Mouse (Mus musculus) spleen, adult 2 months (tissue): ENCODE results near the gene Ninj1. TPM values are rescaled to one million over a fixed set of nuclear protein-coding genes. Genes with fewer than 3 reads are reported as not detected.

Experiments
- DNase-seq, 2 experiments: peaks; one replicate each; pipeline versions ENCODE4 v3.0.0 to v3.0.0-alpha.2; 2012 to 2021; ENCODE audit warnings: low spot score in 2 of 2, low read depth in 1 of 2
- H3K27ac ChIP-seq: fragments of 200-500 bp; 2 replicates; pipeline ENCODE4 v1.5.1; 2012; ENCODE audit warnings: low read length, inconsistent platforms; ENCODE audit not compliant: insufficient read depth
- H3K27me3 ChIP-seq: fragments of 200-500 bp; 2 replicates; pipeline ENCODE4 v1.6.1; 2012; ENCODE audit warnings: mild to moderate bottlenecking, moderate library complexity, low read length, inconsistent platforms; ENCODE audit not compliant: control insufficient read depth, insufficient read depth
- H3K36me3 ChIP-seq: fragments of 200-500 bp; 2 replicates; pipeline ENCODE4 v1.6.1; 2012; ENCODE audit warnings: mild to moderate bottlenecking, low read length, inconsistent platforms; ENCODE audit not compliant: control insufficient read depth, insufficient read depth
- H3K4me1 ChIP-seq: fragments of 200-500 bp; 2 replicates; pipeline ENCODE4 v1.6.1; 2011; ENCODE audit warnings: inconsistent platforms; ENCODE audit not compliant: control insufficient read depth, insufficient read depth, insufficient read length
- H3K4me3 ChIP-seq: fragments of 200-500 bp; 2 replicates; pipeline ENCODE4 v1.5.1; 2011; ENCODE audit warnings: mild to moderate bottlenecking, inconsistent platforms; ENCODE audit not compliant: insufficient read depth, insufficient read length; ENCODE audit errors: extremely low read depth
- CTCF ChIP-seq: fragments of 200-500 bp; IDR thresholded peaks from 2 replicates; pipeline ENCODE4 v1.5.1; 2011; ENCODE audit warnings: mild to moderate bottlenecking, inconsistent platforms; ENCODE audit not compliant: insufficient read depth, insufficient read length, insufficient replicate concordance; ENCODE audit errors: extremely low read depth
- POLR2A ChIP-seq: fragments of 200-500 bp; IDR thresholded peaks from 2 replicates; pipeline ENCODE4 v1.6.1; 2011; ENCODE audit warnings: low read depth, low read length, inconsistent platforms
- WGBS: fragments of 180-500 bp; shearing (Covaris S2); methylation state at CpG from one replicate; pipeline ENCODE4 v1.1.7; 2018; 5-methylcytosine and 5-hydroxymethylcytosine counted together
- polyA plus RNA-seq: library from polyadenylated mRNA; depleted of rRNA; stranded (reverse); fragments of >200 nt; gene quantifications from 2 replicates; pipeline ENCODE4 v1.2.3, GENCODE M21; 2012; rRNA removed

Ninj1 gene
- 234 and 343 TPM in 2 replicates for polyA plus RNA-seq

DNA sequence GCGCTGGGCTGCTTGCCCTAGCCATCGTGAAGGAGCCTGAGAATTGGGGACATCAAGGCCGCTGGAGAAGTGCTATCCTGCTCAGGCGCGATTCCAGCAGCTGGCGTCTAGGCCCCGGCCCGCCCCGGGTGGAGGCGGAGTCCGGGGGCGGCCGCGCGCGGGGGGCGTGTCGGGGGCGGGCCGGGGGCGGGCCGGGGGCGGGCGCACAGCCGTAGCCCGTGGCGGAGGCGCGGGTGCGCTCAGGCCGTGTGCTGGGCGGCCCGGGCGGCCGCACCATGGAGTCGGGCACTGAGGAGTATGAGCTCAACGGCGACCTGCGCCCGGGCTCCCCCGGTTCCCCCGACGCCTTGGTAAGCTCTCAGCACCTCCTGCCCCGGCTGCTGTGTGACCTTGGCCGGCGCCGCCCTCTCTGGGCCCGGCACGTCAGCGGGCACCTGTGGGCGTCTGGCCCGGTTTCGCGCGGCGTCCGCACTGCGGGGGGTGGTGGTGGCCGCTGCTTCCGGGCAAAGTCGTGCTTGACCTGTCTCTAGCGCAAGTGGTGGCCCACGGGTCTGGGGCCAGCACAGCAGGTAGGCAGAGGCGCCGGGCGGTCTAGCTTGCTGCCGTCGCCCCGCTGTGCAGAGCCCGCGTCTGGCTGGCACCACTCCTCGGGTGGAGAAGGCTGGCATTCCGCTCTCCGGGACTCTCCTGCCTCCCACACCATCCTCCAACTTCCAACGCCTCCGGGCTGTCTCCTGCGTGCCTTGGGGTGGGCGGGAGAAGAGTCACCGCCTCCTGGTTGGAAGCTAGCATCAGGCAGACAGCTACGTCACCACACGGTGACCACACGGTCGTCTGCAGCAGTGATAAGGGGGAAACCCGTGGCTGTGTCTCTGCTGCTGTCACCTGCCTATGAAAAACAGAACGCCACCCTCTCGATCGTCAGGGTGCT, at the start of gene Ninj1:
Gene Ninj1, plus strand, starts transcription at position 198 of the 931 bp plus-strand sequence.
- WGBS, result 1% methylated on average over 79 of the region's 87 CpGs
- H3K27ac ChIP-seq, result peak within 1 kb of the TSS; percentile 70
- peak within 1 kb of the TSS; percentile 72 for H3K4me3 ChIP-seq
- peak; percentile 53 for TF ChIP-seq POLR2A
- no peak for TF ChIP-seq CTCF
- H3K27me3 ChIP-seq, result no peaks in the 10 kb centered on the region
- H3K36me3 ChIP-seq, result no peaks in the 10 kb centered on the region
- peaks cover 13% of the 10 kb centered on the region; the same call in 1 of the 2 replicates for H3K4me1 ChIP-seq
- peak; percentile 65 to 79 for DNase-seq

DNA sequence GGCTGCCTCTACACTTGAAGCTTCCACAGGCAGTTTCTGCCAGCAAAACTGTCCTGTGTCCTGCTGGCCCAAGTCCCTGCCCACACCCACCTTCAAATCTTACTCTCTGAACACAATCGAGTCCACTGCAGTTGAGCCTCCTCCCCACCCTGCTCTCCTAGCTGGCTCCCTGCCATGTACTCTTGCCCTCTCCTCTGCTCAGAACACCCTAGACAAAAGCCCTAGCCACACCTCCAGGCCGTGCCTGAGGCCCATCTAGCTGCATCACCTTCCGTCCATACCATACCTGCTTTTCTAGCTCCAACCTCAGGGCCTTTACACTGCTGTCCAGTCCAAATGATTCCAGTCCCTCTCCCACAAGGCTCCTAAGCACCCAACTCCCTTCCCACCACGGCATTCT, 46.7 kb upstream of the Ninj1 start:
- Histone ChIP-seq H3K27ac (no peak overlapping the region), H3K27me3 (0 out of 2 replicates have a peak, but pooled peaks cover 2% of the 10 kb centered on the region), H3K36me3 (no peaks in the 10 kb centered on the region), H3K4me1 (no peaks in the 10 kb centered on the region), H3K4me3 (no peak overlapping the region)
- TF ChIP-seq CTCF (no peak), POLR2A (no peak)
- 71% methylated on average over 4 of the region's 4 CpGs for WGBS
- no peak for DNase-seq

DNA sequence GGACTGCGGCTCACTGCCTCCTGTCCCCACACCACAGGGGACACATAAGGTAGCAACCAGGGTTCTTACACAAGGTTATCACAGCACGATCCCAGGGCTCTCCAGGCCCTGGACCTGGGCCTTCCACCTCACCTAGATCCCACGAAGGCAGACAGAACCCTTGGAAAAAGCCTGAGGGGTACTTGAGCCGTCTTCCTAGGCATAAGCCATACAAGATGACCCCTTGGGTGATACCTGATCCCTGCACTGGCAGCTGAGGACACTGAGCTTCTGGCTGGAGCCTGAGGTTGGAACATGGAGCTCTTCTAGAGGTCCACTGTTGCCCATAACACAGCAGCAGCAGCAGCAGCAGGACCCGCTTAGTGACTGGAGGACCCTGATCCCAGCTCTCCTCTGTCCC, 44.9 kb upstream of the Ninj1 start:
- Histone ChIP-seq H3K27me3 (peaks cover 9% of the 10 kb centered on the region), H3K4me3 (no peak overlapping the region), H3K27ac (no peak overlapping the region), H3K36me3 (no peaks in the 10 kb centered on the region), H3K4me1 (peaks cover 3% of the 10 kb centered on the region; the same call in 1 of the 2 replicates)
- DNase-seq, result no peak
- TF ChIP-seq POLR2A (no peak), CTCF (no peak)
- WGBS, result 82% methylated on average over 5 of the region's 5 CpGs

DNA sequence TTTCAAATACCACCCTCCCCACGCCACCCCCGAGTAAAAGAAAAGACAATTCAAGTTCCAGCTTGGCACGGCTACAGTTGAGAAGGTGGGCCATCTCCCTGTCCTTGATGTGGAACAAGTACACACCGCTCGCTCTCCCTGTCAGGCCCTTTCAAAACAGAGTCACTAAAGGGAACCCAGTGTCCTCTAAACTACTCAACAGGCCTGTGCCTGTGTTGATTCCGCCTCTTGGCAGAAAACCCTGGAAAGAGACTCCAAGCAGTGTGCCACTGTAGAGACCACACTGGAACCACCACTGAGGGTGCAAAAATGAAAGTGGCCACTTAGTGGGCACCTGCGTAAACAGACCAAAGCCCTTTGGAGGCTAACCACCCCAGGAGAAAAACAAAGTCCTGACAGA, 44.0 kb upstream of the Ninj1 start:
- Histone ChIP-seq H3K27ac (no peak overlapping the region), H3K4me1 (peaks cover 6% of the 10 kb centered on the region; the same call in 1 of the 2 replicates), H3K36me3 (no peaks in the 10 kb centered on the region), H3K27me3 (peaks cover 17% of the 10 kb centered on the region), H3K4me3 (no peak overlapping the region)
- TF ChIP-seq CTCF (no peak), POLR2A (no peak)
- no peak for DNase-seq
- 91% methylated on average over 7 of the region's 7 CpGs for WGBS

DNA sequence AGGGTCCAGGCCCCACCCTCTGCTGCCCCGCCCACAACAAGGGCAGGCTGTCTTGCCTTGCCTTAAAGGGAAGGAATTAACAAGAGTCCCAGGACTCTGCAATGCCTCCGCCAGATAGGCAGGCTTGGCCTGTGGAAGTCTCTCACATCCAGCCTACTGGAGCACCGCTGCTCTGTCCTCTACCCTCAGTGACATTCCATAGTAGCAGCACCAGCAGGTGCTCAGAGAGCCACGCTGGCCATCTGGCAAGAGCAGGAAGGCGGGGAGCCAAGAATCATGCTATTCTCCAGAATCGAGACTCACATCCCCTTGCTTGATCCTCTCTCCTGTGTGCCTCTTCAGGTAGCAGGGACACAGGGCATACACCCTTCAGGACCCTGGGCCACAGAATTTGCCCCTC, 42.8 kb upstream of the Ninj1 start:
- Histone ChIP-seq H3K27me3 (peaks cover 17% of the 10 kb centered on the region), H3K36me3 (no peaks in the 10 kb centered on the region), H3K27ac (no peak overlapping the region), H3K4me3 (no peak overlapping the region), H3K4me1 (peaks cover 6% of the 10 kb centered on the region; the same call in 1 of the 2 replicates)
- TF ChIP-seq POLR2A, result no peak
- no peak for DNase-seq
- 72% methylated on average over 6 of the region's 6 CpGs for WGBS

DNA sequence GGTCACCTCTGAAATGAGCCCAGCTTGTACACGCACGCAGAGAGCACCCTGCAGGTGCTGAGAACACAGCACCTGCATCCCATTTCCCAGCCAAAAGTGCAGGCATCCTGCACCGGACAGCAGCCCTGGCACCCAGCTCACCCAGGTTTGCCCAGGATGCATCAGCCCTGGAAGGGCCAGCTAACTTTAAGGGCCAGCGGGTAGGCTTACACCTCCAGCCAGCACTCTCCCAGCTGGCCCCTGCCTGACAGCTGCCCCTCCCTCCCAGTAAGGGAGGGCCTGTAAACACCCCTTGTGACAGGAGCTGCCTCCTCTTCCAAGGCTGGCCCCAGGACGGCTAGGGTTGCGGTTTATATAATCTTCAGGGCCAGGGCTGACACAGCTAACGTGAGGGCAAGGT, 41.9 kb upstream of the Ninj1 start:
- peaks cover 17% of the 10 kb centered on the region for H3K27me3 ChIP-seq

More for the DNA sequence above, 41.9 kb upstream of the Ninj1 start:
- WGBS, result 65% methylated on average over 7 of the region's 7 CpGs
- Histone ChIP-seq H3K4me1 (peaks cover 6% of the 10 kb centered on the region; the same call in 1 of the 2 replicates), H3K36me3 (no peaks in the 10 kb centered on the region), H3K4me3 (no peak overlapping the region), H3K27ac (no peak overlapping the region)
- DNase-seq, result no peak
- no peak for TF ChIP-seq CTCF
- no peak for TF ChIP-seq POLR2A
